Mouse (Mus musculus): ENCODE measurements around the gene Tmppe. TPM values are rescaled to one million over a fixed set of nuclear protein-coding genes. Genes with fewer than 3 reads are reported as not detected.

Gene Tmppe
- polyA plus RNA-seq, 1 experiment from 2014 or later = 25.7 TPM

- no peak for ATAC-seq
- no peak for TF ChIP-seq CTCF (IDR thresholded peaks at IDR 0.05; ENCODE audit: low read depth)
- no peaks in the 10 kb centered on the region for H3K27me3 ChIP-seq (replicated peaks; ENCODE audit: control insufficient read depth, insufficient read depth, low read length)
- H3K4me1 ChIP-seq (replicated peaks; ENCODE audit: control insufficient read depth, insufficient read depth, low read length) = no peaks in the 10 kb centered on the region
- H3K4me2 ChIP-seq (replicated peaks; ENCODE audit: low read depth) = no peak overlapping the region
- H3K9ac ChIP-seq (ENCODE audit: low read depth, low read length) = no peak overlapping the region
- no peaks in the 10 kb centered on the region for H3K9me3 ChIP-seq (ENCODE audit: control insufficient read depth)
- WGBS = 89% methylated on average over 6 of the region's 6 CpGs
- H3K36me3 ChIP-seq (ENCODE audit: control insufficient read depth, insufficient read depth) = peaks cover 47% of the 10 kb centered on the region
- H3K4me3 ChIP-seq (ENCODE audit: low read depth, low read length) = no peak overlapping the region
- no peak overlapping the region for H3K27ac ChIP-seq (ENCODE audit: low read depth, low read length)
Measured at GRCm38 (mm10) chr9:114452418-114452817, 51.5 kb downstream of the Tmppe start.

GRCm38 (mm10) chr9:114455420-114455819 lies 54.5 kb downstream of the Tmppe start:
- Histone ChIP-seq H3K4me3 (ENCODE audit: low read depth, low read length) (no peak overlapping the region), H3K27me3 (replicated peaks; ENCODE audit: control insufficient read depth, insufficient read depth, low read length) (no peaks in the 10 kb centered on the region), H3K9ac (ENCODE audit: low read depth, low read length) (no peak overlapping the region), H3K36me3 (ENCODE audit: control insufficient read depth, insufficient read depth) (peaks cover 66% of the 10 kb centered on the region), H3K4me2 (replicated peaks; ENCODE audit: low read depth) (no peak overlapping the region), H3K27ac (ENCODE audit: low read depth, low read length) (no peak overlapping the region), H3K9me3 (ENCODE audit: control insufficient read depth) (no peaks in the 10 kb centered on the region), H3K4me1 (replicated peaks; ENCODE audit: control insufficient read depth, insufficient read depth, low read length) (no peaks in the 10 kb centered on the region)
- 85% methylated on average over 2 of the region's 2 CpGs for WGBS
- ATAC-seq = no peak
- no peak for TF ChIP-seq CTCF (IDR thresholded peaks at IDR 0.05; ENCODE audit: low read depth)

Other genes with a start within 250 kb of the Tmppe start
- not detected in 2 replicates for gene Bcl2a1c, start 71.0 kb upstream of the Tmppe start, polyA plus RNA-seq (2015; fragmentation: Nextera tagmentation; extraction: Ambion mirVana)
- gene Crtap, start 10.4 kb upstream of the Tmppe start, polyA plus RNA-seq (2015; fragmentation: Nextera tagmentation; extraction: Ambion mirVana) = 57.3 and 58.3 TPM in 2 replicates
- 491 and 524 TPM in 2 replicates for gene Glb1, start within 50 bp of the Tmppe start, polyA plus RNA-seq (2015; fragmentation: Nextera tagmentation; extraction: Ambion mirVana)
- gene Ccr4, start 103.8 kb downstream of the Tmppe start, polyA plus RNA-seq (2015; fragmentation: Nextera tagmentation; extraction: Ambion mirVana) = 2.3 TPM in 2 replicates
- gene C130032M10Rik, start 114.6 kb downstream of the Tmppe start, polyA plus RNA-seq (2015; fragmentation: Nextera tagmentation; extraction: Ambion mirVana) = not detected in 2 replicates
- 1.5 and 2.0 TPM in 2 replicates for gene Trim71, start 163.3 kb downstream of the Tmppe start, polyA plus RNA-seq (2015; fragmentation: Nextera tagmentation; extraction: Ambion mirVana)
- 22.5 and 25.0 TPM in 2 replicates for gene Cnot10, start 239.1 kb downstream of the Tmppe start, polyA plus RNA-seq (2015; fragmentation: Nextera tagmentation; extraction: Ambion mirVana)

Measured in intestine, postnatal 0 days (tissue).